Mouse (Mus musculus): ENCODE results near the gene Herc4.

Gene Herc4

GRCm38 (mm10) chr10:63352111-63352510 lies 108.5 kb downstream of the Herc4 start:
- no peak for DNase-seq (ENCODE audit: low spot score)

GRCm38 (mm10) chr10:63360502-63360901 lies 116.9 kb downstream of the Herc4 start:
- DNase-seq (ENCODE audit: low spot score) = no peak

- DNase-seq (ENCODE audit: low spot score) = no peak
Observed at GRCm38 (mm10) chr10:63365918-63366455, 122.4 kb downstream of the Herc4 start.

- DNase-seq (ENCODE audit: low spot score) = no peak
Observed at GRCm38 (mm10) chr10:63367386-63367785, 123.8 kb downstream of the Herc4 start.
